Mouse (Mus musculus): ENCODE results near the gene Ano9.

Gene Ano9

DNA sequence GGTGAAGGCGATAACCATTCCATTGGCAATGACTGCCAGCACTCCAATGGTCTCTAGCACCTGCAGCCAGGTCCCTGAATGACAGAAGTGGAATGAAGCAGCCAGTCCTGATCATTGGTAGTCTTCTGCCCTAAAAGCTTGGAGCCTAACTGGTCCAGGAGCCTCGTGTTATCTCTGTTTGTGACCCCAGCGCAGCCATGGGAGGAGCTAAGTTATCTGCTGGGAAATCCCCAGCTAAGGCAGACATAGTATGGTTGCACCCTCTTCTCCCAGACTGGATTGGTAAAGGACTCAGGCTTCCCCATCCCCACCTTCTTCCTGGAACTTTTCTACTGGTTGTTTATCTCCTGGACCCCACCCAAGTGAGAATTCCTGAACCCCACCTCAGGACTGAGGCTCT is 14.4 kb downstream of the Ano9 start:
- DNase-seq (ENCODE audit: low read depth in 2 of 2, low spot score in 2 of 2): no peak

GRCm38 (mm10) chr7:141099911-141100691 is 17.5 kb downstream of the Ano9 start, which contains the start of gene Sigirr:
TSS of gene Sigirr (minus strand) at chr7:141100572.
- DNase-seq (ENCODE audit: low read depth in 2 of 2, low spot score in 2 of 2): peak; percentile 48 to 64

GRCm38 (mm10) chr7:141097177-141097576 is 20.4 kb downstream of the Ano9 start:
- no peak for DNase-seq (ENCODE audit: low read depth in 2 of 2, low spot score in 2 of 2)

GRCm38 (mm10) chr7:141096649-141097056 is 21.0 kb downstream of the Ano9 start:
- DNase-seq (ENCODE audit: low read depth in 2 of 2, low spot score in 2 of 2): peak; percentile 79 to 90

DNA sequence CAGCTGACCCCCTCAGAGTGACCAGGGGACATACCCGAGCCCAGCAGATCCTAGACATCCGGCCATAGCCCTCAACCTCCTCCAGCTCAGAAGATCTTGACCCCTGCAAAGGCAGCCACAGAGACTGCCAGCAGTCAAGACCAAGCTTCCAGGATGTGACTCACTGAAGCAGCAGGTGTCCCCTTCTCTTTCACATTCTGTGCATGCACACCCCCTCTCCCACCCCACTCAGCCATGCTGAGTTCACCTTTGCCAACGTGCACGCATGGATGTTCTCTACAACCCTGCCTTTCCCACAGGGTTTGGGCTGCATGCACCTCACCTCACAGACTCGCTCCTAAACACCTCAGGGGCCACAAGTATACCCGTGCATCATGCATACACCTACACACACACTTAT is 21.6 kb downstream of the Ano9 start:
- peak in 1 of 2 experiments; percentile 18 for DNase-seq (ENCODE audit: low read depth in 2 of 2, low spot score in 2 of 2)

DNA sequence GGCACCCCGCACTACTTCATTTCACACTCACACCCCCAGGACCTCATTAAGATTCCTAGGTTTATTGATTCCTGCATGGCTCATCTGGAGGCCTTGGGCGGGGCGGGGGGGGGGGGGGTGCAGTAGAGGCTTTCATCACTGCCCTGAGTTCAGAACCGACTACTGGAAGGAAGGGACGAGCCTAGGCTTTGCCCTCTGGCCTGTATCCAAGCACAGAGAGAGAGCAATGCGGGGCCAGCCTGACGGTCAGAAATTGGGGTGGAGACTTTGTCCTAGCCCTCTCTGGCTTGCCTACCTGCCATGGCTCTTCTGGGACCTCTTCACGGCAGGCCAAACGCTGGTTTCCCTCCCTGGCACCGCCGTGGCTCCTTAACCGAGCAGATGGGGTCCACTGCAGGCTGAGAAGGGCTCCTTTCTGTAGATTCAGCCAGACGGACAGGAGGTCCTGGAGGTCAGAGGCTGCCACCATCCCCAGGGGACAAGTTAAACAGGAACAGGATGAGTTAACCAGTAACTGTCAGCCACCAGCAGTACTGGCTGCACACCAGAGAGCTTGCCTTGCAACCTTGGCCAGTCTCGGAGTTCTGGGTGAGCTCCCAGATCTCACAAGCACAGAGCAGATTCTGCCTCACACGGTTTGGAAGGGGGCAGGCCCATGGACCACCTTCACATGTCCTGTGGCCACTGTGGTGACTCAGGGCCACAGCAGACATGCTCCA is 23.0 kb downstream of the Ano9 start:
- DNase-seq (ENCODE audit: low read depth in 2 of 2, low spot score in 2 of 2): no peak

- no peak for DNase-seq (ENCODE audit: low read depth in 2 of 2, low spot score in 2 of 2)
Observed at GRCm38 (mm10) chr7:141093950-141094349, 23.7 kb downstream of the Ano9 start.

GRCm38 (mm10) chr7:141092051-141092735 is 25.4 kb downstream of the Ano9 start:
- peak; percentile 76 to 80 for DNase-seq (ENCODE audit: low read depth in 2 of 2, low spot score in 2 of 2)

DNA sequence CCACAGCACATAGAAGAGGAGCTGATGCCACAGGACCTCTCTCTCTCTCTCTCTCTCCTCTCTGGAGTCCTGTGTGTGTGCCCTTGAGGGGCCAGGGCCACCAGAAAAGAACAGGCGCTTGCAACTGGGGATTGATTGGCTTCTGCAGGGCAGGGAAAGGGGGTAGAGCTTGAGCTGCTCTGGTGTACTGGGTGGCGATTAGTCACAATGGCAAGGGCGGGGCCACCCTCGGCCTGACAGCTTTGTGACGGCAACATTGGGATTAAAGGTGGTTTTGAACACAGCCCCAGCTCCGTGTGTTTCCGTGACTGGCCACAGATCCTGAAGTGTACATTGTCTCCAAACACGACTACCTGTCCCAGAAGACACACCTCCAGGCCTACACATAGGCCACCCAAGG is 27.4 kb downstream of the Ano9 start:
- no peak for DNase-seq (ENCODE audit: low read depth in 2 of 2, low spot score in 2 of 2)

- DNase-seq (ENCODE audit: low read depth in 2 of 2, low spot score in 2 of 2): no peak
Observed at GRCm38 (mm10) chr7:141088473-141088872, 29.1 kb downstream of the Ano9 start.

- no peak for DNase-seq (ENCODE audit: low read depth in 2 of 2, low spot score in 2 of 2)
Observed at GRCm38 (mm10) chr7:141087894-141088293, 29.7 kb downstream of the Ano9 start.

DNA sequence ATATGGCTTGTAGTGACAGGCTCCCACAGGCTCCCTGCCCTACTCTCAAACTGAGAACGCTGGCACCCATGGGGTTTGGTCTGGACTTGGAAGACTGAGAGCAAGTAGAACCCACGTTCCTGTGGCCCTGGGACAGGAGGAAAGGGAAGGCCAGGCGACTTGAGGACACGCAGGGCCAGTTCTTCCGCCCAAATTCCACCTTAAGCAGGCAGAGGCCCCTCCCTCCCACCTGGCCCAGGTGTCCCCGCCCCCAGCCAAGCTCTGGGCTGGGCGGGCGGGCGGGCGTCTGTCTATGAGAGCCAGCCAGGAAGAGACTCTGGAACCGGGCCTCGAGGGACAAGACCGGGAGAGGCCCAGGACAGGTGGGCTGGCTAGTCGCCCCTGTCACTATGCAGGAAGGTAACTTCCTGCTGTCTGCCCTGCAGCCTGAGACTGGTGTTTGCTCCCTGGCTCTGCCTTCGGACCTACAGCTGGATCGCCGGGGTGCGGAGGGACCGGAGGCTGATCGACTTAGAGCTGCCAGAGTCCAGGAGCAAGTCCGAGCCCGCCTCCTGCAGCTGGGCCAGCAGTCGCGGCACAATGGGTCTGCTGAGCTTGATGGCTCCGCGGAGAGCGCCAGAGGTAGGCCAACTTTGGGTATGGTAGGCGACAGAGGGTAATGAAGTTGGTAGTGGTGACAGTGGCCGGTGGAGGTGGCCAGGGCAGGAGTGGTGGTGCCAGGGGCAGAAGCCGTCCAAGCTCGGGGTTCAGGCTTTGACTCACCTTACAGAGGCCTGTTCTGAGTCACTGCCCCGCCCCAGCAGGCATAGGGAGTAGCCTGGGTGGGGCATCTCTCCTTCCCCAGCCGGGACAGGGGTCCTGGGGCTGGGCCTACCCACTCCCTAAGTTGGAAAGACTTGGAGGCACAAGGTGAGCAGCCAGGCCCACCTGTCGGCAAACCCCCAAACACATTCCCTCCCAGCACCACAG is 37.8 kb downstream of the Ano9 start:
- no peak for DNase-seq (ENCODE audit: low read depth in 2 of 2, low spot score in 2 of 2)

DNA sequence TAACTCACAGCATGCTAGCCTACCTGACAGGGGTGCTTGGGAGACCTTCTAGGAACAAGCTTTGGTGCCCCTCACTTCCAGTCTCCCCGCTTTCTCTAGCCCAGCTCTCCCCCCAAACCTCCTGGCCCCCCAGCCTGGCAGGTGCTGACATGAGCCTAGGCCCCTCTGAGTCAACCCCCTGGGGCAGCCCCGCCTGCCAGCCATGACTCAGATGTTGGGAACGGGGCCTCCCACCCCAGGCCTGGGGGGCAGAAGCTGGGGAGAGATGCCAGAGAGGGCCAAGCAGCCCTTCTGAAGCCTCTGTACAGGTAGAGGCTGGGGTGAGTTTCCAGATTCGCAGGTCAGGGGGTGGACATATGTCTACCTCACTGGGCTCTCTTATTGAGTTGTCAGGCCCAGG is 38.7 kb downstream of the Ano9 start:
- DNase-seq (ENCODE audit: low read depth in 2 of 2, low spot score in 2 of 2): no peak

DNA sequence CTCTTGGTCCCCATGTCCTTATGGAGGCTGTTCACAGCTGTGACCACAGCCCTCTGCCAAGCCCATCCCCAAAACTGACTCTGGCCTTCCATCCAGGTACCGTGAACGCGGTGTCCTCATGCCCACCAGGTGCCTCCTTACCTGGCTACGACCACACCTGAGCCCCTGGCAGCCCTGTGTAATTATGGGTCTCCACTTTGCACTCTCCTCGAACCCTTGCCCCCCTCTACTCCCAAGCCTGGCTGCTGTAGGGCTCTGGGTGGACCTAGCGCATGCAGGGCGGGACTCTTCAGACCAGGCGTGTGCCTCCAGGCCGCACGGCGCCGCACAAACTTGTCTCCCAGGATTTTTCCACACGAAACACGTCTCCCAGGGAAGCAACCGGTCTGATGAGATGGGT is 39.8 kb downstream of the Ano9 start, which contains the start of gene Pkp3:
Gene Pkp3 (plus strand): TSS at position 378 of the 400 bp plus-strand sequence.
- DNase-seq (ENCODE audit: low read depth in 2 of 2, low spot score in 2 of 2): no peak

DNA sequence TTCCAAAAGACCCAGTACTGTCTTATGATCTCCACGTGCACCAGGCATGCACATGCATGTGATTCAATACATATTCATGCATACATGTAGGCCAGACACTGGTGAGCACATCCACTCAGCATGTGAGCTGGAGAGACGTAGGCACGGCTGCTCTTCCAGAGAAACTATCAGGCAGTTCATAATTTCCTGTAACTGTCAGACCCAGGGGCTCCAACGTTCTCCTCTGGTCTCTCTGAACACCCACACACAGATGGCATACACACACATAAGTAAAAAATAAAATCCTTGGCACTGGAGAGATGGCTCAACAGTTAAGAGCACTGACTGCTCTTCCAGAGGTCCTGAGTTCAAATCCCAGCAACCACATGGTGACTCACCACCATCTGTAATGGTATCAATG is 43.8 kb downstream of the Ano9 start:
- DNase-seq (ENCODE audit: low read depth in 2 of 2, low spot score in 2 of 2): no peak

GRCm38 (mm10) chr7:141072017-141072745 is 45.4 kb downstream of the Ano9 start:
- peak; percentile 68 to 76 for DNase-seq (ENCODE audit: low read depth in 2 of 2, low spot score in 2 of 2)

- peak; percentile 56 to 70 for DNase-seq (ENCODE audit: low read depth in 2 of 2, low spot score in 2 of 2)
Observed at GRCm38 (mm10) chr7:141070058-141070862, 47.3 kb downstream of the Ano9 start.

DNA sequence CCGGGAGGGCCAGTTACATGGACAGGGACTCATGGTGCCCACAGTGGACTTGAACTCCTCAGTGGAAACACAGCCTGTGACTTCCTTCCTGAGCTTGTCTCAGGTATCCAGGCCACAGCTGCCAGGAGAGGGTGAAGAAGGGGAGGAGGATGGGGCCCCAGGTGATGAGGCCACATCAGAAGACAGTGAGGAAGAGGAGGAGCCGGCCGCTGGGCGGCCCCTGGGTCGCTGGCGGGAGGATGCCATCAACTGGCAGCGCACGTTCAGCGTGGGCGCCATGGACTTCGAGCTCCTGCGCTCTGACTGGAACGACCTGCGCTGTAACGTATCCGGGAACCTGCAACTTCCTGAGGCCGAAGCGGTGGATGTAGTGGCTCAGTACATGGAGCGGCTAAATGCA is 49.3 kb downstream of the Ano9 start:
- DNase-seq (ENCODE audit: low read depth in 2 of 2, low spot score in 2 of 2): no peak

DNA sequence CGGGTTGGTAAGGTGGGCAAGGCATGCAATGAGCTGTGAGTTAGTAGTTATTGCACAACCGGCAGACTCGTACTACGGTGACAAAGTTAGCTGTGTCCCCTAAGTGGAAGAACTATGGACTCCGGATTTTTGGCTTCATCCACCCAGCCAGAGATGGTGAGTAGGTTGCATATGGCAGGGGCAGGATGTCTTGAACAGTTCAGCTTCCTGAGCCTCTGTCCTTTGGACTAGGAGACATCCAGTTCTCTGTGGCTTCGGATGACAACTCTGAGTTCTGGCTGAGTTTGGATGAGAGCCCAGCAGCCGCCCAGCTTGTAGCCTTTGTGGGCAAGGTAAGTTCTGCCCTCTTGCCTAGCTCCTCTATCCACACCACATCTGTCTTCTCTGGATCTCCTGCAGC is 53.0 kb downstream of the Ano9 start:
- no peak for DNase-seq (ENCODE audit: low read depth in 2 of 2, low spot score in 2 of 2)
